Mouse (Mus musculus) hindbrain, postnatal 0 days (tissue): Measurements from ENCODE around the gene Gm20388. TPM values are rescaled to one million over a fixed set of nuclear protein-coding genes. Genes with fewer than 3 reads are reported as not detected.

Experiments used
- ATAC-seq: fragments of 200-750 bp; cut with Nextera tagmentation; 2 replicates; pipeline ENCODE4 v1.8.0; 2017; ENCODE audit warnings: mild to moderate bottlenecking, moderate TSS enrichment, moderate library complexity
- DNase-seq: peaks from one replicate; pipeline ENCODE4 v3.0.0-alpha.2; 2015; ENCODE audit warnings: low spot score
- H3K27ac ChIP-seq: fragments of 300-500 bp; sonication (generic); 2 replicates; pipeline ENCODE4 v1.5.1; 2014; ENCODE audit warnings: mild to moderate bottlenecking
- H3K27me3 ChIP-seq: fragments of 300-500 bp; sonication (generic); 2 replicates; pipeline ENCODE4 v1.6.1; 2014; ENCODE audit warnings: low read length, mixed read lengths; ENCODE audit not compliant: insufficient read depth
- H3K36me3 ChIP-seq: fragments of 300-500 bp; sonication (generic); 2 replicates; pipeline ENCODE4 v1.6.1; 2014; ENCODE audit warnings: low read length, mixed read lengths; ENCODE audit not compliant: insufficient read depth
- H3K4me1 ChIP-seq: fragments of 300-500 bp; sonication (generic); 2 replicates; pipeline ENCODE4 v1.6.1; 2014; ENCODE audit warnings: antibody characterized with exemption, low read length, mixed read lengths; ENCODE audit not compliant: insufficient read depth
- H3K4me2 ChIP-seq: fragments of 300-500 bp; sonication (generic); 2 replicates; pipeline ENCODE4 v1.6.1; 2014; ENCODE audit warnings: low read depth, mild to moderate bottlenecking, low read length, moderate library complexity, mixed read lengths
- H3K4me3 ChIP-seq: fragments of 300-500 bp; sonication (generic); 2 replicates; pipeline ENCODE4 v1.5.1; 2014; ENCODE audit warnings: low read length
- H3K9ac ChIP-seq: fragments of 300-500 bp; sonication (generic); replicated peaks from 2 replicates; pipeline ENCODE4 v1.6.1; 2014; ENCODE audit warnings: mild to moderate bottlenecking, low read length, moderate library complexity, mixed read lengths
- H3K9me3 ChIP-seq: fragments of 300-500 bp; sonication (generic); 2 replicates; pipeline ENCODE4 v1.6.1; 2016; ENCODE audit warnings: low read length, mixed read lengths
- CTCF ChIP-seq: IDR thresholded peaks from 2 replicates; pipeline ENCODE4 v1.5.1; 2016; ENCODE audit warnings: antibody characterized with exemption, control low read depth, low read depth
- WGBS: fragments of 180-500 bp; shearing (Covaris S2); extraction: QIAGEN DNeasy Blood & Tissue Kit; methylation state at CpG from one replicate; pipeline ENCODE4 v1.1.7; 2014; 5-methylcytosine and 5-hydroxymethylcytosine counted together
- polyA plus RNA-seq: library from polyadenylated mRNA; unstranded; fragments of >200 nt; fragmentation: Nextera tagmentation; extraction: Ambion mirVana; gene quantifications from 2 replicates; pipeline ENCODE4 v1.2.1, GENCODE M21; 2015
- total RNA-seq: library from RNA; depleted of rRNA; stranded (reverse); fragments of >200 nt; gene quantifications from 2 replicates; pipeline ENCODE4 v1.2.3, GENCODE M21; 2014

Gm20388 gene
- total and polyA plus RNA-seq, 2 experiments from 2014 or later, result 71.3 TPM; not detected in 1

- peaks cover 10% of the 10 kb centered on the region for H3K4me1 ChIP-seq
- H3K9me3 ChIP-seq, result no peaks in the 10 kb centered on the region
- H3K36me3 ChIP-seq, result 0 out of 2 replicates have a peak, but pooled peaks cover 4% of the 10 kb centered on the region
- DNase-seq, result peak; percentile 64
- 21% methylated on average over 7 of the region's 7 CpGs for WGBS
- no peaks in the 10 kb centered on the region for H3K27me3 ChIP-seq
- no peak overlapping the region for H3K4me3 ChIP-seq
- H3K27ac ChIP-seq, result peak overlapping the region; percentile 17; the same call in 1 of the 2 replicates
- TF ChIP-seq CTCF, result no peak
- H3K9ac ChIP-seq, result no peak overlapping the region
- no peak overlapping the region for H3K4me2 ChIP-seq
- no peak for ATAC-seq
These were observed 2750.5 kb downstream of the Gm20388 start for GRCm38 (mm10) chr8:122661138-122661537.

- Histone ChIP-seq H3K9ac (no peak overlapping the region), H3K9me3 (no peaks in the 10 kb centered on the region), H3K4me2 (no peak overlapping the region), H3K4me1 (peaks cover 18% of the 10 kb centered on the region), H3K36me3 (0 out of 2 replicates have a peak, but pooled peaks cover 4% of the 10 kb centered on the region), H3K27ac (0 out of 2 replicates have a peak overlapping the region, but pooled peaks have one; percentile 17), H3K27me3 (no peaks in the 10 kb centered on the region), H3K4me3 (no peak overlapping the region)
- ATAC-seq (no peak), DNase-seq (no peak)
- no peak for TF ChIP-seq CTCF
- WGBS, result 68% methylated on average over 2 of the region's 2 CpGs
These were observed 2751.3 kb downstream of the Gm20388 start for GRCm38 (mm10) chr8:122661894-122662293.

- Histone ChIP-seq H3K4me1 (peaks cover 20% of the 10 kb centered on the region), H3K9ac (no peak overlapping the region), H3K4me3 (no peak overlapping the region), H3K27ac (no peak overlapping the region; the same call in 1 of the 2 replicates), H3K4me2 (no peak overlapping the region), H3K27me3 (no peaks in the 10 kb centered on the region), H3K36me3 (0 out of 2 replicates have a peak, but pooled peaks cover 4% of the 10 kb centered on the region), H3K9me3 (no peaks in the 10 kb centered on the region)
- WGBS, result 55% methylated on average over 3 of the region's 3 CpGs
- no peak for TF ChIP-seq CTCF
- ATAC-seq (no peak), DNase-seq (no peak)
These were observed 2752.5 kb downstream of the Gm20388 start for GRCm38 (mm10) chr8:122663106-122663505.

- H3K36me3 ChIP-seq, result 0 out of 2 replicates have a peak, but pooled peaks cover under 1% of the 10 kb centered on the region
- 86% methylated on average over 5 of the region's 5 CpGs for WGBS
- peaks cover 20% of the 10 kb centered on the region for H3K4me1 ChIP-seq
- no peaks in the 10 kb centered on the region for H3K27me3 ChIP-seq
- ATAC-seq (no peak), DNase-seq (no peak)
- no peak overlapping the region for H3K4me2 ChIP-seq
- H3K9ac ChIP-seq, result no peak overlapping the region
- H3K27ac ChIP-seq, result no peak overlapping the region; the same call in 1 of the 2 replicates
- no peak for TF ChIP-seq CTCF
- no peak overlapping the region for H3K4me3 ChIP-seq
- no peaks in the 10 kb centered on the region for H3K9me3 ChIP-seq
These were observed 2753.0 kb downstream of the Gm20388 start for GRCm38 (mm10) chr8:122663670-122664069.

GRCm38 (mm10) chr8:122665221-122665620 is 2754.6 kb downstream of the Gm20388 start:
- 0 out of 2 replicates have a peak overlapping the region, but pooled peaks have one; percentile 42 for H3K4me2 ChIP-seq
- TF ChIP-seq CTCF, result no peak
- DNase-seq (peak; percentile 63), ATAC-seq (0 out of 2 replicates have a peak, but pooled peaks have one; percentile 44)
- H3K36me3 ChIP-seq, result no peaks in the 10 kb centered on the region
- H3K27me3 ChIP-seq, result no peaks in the 10 kb centered on the region
- peak overlapping the region; percentile 69 for H3K27ac ChIP-seq
- H3K4me3 ChIP-seq, result no peak overlapping the region
- H3K9ac ChIP-seq, result no peak overlapping the region
- peaks cover 26% of the 10 kb centered on the region for H3K4me1 ChIP-seq
- H3K9me3 ChIP-seq, result no peaks in the 10 kb centered on the region
- 24% methylated on average over 8 of the region's 8 CpGs for WGBS

- H3K9me3 ChIP-seq, result no peaks in the 10 kb centered on the region
- WGBS, result 19% methylated on average over 13 of the region's 14 CpGs
- H3K4me3 ChIP-seq, result no peak overlapping the region
These were observed 2755.2 kb downstream of the Gm20388 start for GRCm38 (mm10) chr8:122665667-122666316.

GRCm38 (mm10) chr8:122666338-122666764 is 2755.7 kb downstream of the Gm20388 start:
- DNase-seq (peak; percentile 20), ATAC-seq (no peak)
- Histone ChIP-seq H3K9me3 (no peaks in the 10 kb centered on the region), H3K4me3 (no peak overlapping the region), H3K27ac (peak overlapping the region; percentile 54), H3K4me1 (peaks cover 32% of the 10 kb centered on the region), H3K36me3 (no peaks in the 10 kb centered on the region), H3K27me3 (no peaks in the 10 kb centered on the region), H3K9ac (0 out of 2 replicates have a peak overlapping the region, but pooled peaks have one; percentile 7), H3K4me2 (0 out of 2 replicates have a peak overlapping the region, but pooled peaks have one; percentile 18)
- WGBS, result 31% methylated on average over 9 of the region's 9 CpGs
- no peak for TF ChIP-seq CTCF

More at GRCm38 (mm10) chr8:122665667-122666316, 2755.2 kb downstream of the Gm20388 start:
- no peaks in the 10 kb centered on the region for H3K27me3 ChIP-seq
- peak; percentile 85 for DNase-seq
- ATAC-seq, result peak; percentile 54
- TF ChIP-seq CTCF, result no peak
- peak overlapping the region; percentile 69 for H3K27ac ChIP-seq
- H3K4me2 ChIP-seq, result peak overlapping the region; percentile 42
- H3K36me3 ChIP-seq, result no peaks in the 10 kb centered on the region
- peaks cover 31% of the 10 kb centered on the region for H3K4me1 ChIP-seq
- no peak overlapping the region for H3K9ac ChIP-seq
